ENCODE assay signal across 8 mouse cellular contexts in genomic region chr11:118400566-118400936, GRCm38 (mm10). TPM values are rescaled to one million over a fixed set of nuclear protein-coding genes. Genes with fewer than 3 reads are reported as not detected.
DNase-seq lines count a peak whose midpoint lies in the region; ATAC-seq and TF ChIP-seq lines count a peak whose summit lies in the region.

No protein-coding gene starts in this region.

- H3K9ac ChIP-seq in forebrain, postnatal 0 days = no peak overlapping the region
- no peak overlapping the region for H3K9ac ChIP-seq in forebrain, embryonic 16.5 days (replicated peaks; ENCODE audit: low read depth, low read length)
- H3K9ac ChIP-seq in ES-E14 (ENCODE audit: insufficient read depth, low read depth, low read length, poor library complexity, severe bottlenecking) = peak overlapping the region; percentile 3; the same call in 1 of the 2 replicates
- no peak overlapping the region for H3K9ac ChIP-seq in midbrain, embryonic 15.5 days

- H3K27ac ChIP-seq in forebrain, postnatal 0 days (ENCODE audit: low read depth, low read length) = no peak overlapping the region
- H3K27ac ChIP-seq in forebrain, embryonic 16.5 days (ENCODE audit: low read length) = no peak overlapping the region
- H3K27ac ChIP-seq in ES-E14 (ENCODE audit: insufficient read depth, low read depth, low read length, poor library complexity, severe bottlenecking) = no peak overlapping the region
- H3K27ac ChIP-seq in limb, embryonic 10.5 days = peak overlapping the region; percentile 83
- H3K27ac ChIP-seq in midbrain, embryonic 15.5 days = no peak overlapping the region
- H3K27ac ChIP-seq in left cerebral cortex, adult 2 months = no peak overlapping the region

- in situ Hi-C loops in ES-E14 (cut with MboI; ENCODE audit: low sequenced_read_pairs in 2 of 2, unreplicated experiment in 2 of 2) = no loop called here

- intact Hi-C loops in left cerebral cortex, adult 2 months (cut with DNase I) = no loop called here

- 49% methylated on average over 6 of the region's 6 CpGs for WGBS in forebrain, postnatal 0 days
- 58% methylated on average over 6 of the region's 6 CpGs for WGBS in forebrain, embryonic 16.5 days
- 47% methylated on average over 6 of the region's 6 CpGs for WGBS in limb, embryonic 10.5 days
- WGBS in midbrain, embryonic 15.5 days = 44% methylated on average over 6 of the region's 6 CpGs

- no peak for TF ChIP-seq CTCF in forebrain, postnatal 0 days (IDR thresholded peaks at IDR 0.05; ENCODE audit: low read depth)
- no peak for TF ChIP-seq CTCF in left cerebral cortex, adult 2 months (IDR thresholded peaks at IDR 0.05)

- DNase-seq in forebrain, postnatal 0 days = no peak
- DNase-seq in ES-E14 (ENCODE audit: low read depth, low spot score) = no peak
- DNase-seq in heart, adult 18-20 months = peak; percentile 54 to 75
- no peak for DNase-seq in limb, embryonic 10.5 days (ENCODE audit: low spot score)
- no peak for DNase-seq in left cerebral cortex, adult 2 months (ENCODE audit: extremely low spot score in 1 of 2, low spot score in 2 of 2)

- H3K27me3 ChIP-seq in forebrain, postnatal 0 days (ENCODE audit: insufficient read depth, low read length) = no peaks in the 10 kb centered on the region
- no peaks in the 10 kb centered on the region for H3K27me3 ChIP-seq in forebrain, embryonic 16.5 days (replicated peaks; ENCODE audit: control insufficient read depth, insufficient read depth, low read length)
- H3K27me3 ChIP-seq in limb, embryonic 10.5 days (ENCODE audit: low read depth, poor library complexity, severe bottlenecking) = no peaks in the 10 kb centered on the region
- no peaks in the 10 kb centered on the region for H3K27me3 ChIP-seq in megakaryocyte, embryonic 14.5 days (replicated peaks)
- no peaks in the 10 kb centered on the region for H3K27me3 ChIP-seq in midbrain, embryonic 15.5 days (replicated peaks)

- no peak overlapping the region for H3K4me2 ChIP-seq in forebrain, postnatal 0 days (ENCODE audit: low read depth)
- no peak overlapping the region for H3K4me2 ChIP-seq in forebrain, embryonic 16.5 days (ENCODE audit: low read length)
- no peak overlapping the region for H3K4me2 ChIP-seq in midbrain, embryonic 15.5 days

- H3K4me3 ChIP-seq in forebrain, postnatal 0 days (ENCODE audit: low read depth, low read length) = no peak overlapping the region
- H3K4me3 ChIP-seq in forebrain, embryonic 16.5 days (replicated peaks; ENCODE audit: low read length) = no peak overlapping the region
- no peak overlapping the region for H3K4me3 ChIP-seq in ES-E14 (ENCODE audit: insufficient read depth in 1 of 2, low read depth in 1 of 2, low read length in 2 of 2, poor library complexity in 1 of 2, severe bottlenecking in 1 of 2)
- no peak overlapping the region for H3K4me3 ChIP-seq in limb, embryonic 10.5 days
- peak overlapping the region; percentile 95 for H3K4me3 ChIP-seq in megakaryocyte, embryonic 14.5 days (replicated peaks)
- H3K4me3 ChIP-seq in midbrain, embryonic 15.5 days = no peak overlapping the region
- no peak overlapping the region for H3K4me3 ChIP-seq in left cerebral cortex, adult 2 months

- no peaks in the 10 kb centered on the region for H3K9me3 ChIP-seq in forebrain, postnatal 0 days (ENCODE audit: low read length)
- no peaks in the 10 kb centered on the region for H3K9me3 ChIP-seq in forebrain, embryonic 16.5 days (ENCODE audit: control insufficient read depth, low read length)
- no peaks in the 10 kb centered on the region for H3K9me3 ChIP-seq in ES-E14 (ENCODE audit: control insufficient read depth, insufficient read depth, low read depth, low read length)
- H3K9me3 ChIP-seq in limb, embryonic 10.5 days (replicated peaks) = no peaks in the 10 kb centered on the region
- H3K9me3 ChIP-seq in megakaryocyte, embryonic 14.5 days = peaks cover 11% of the 10 kb centered on the region
- no peaks in the 10 kb centered on the region for H3K9me3 ChIP-seq in midbrain, embryonic 15.5 days

- no peaks in the 10 kb centered on the region for H3K4me1 ChIP-seq in forebrain, postnatal 0 days (ENCODE audit: insufficient read depth)
- H3K4me1 ChIP-seq in forebrain, embryonic 16.5 days (replicated peaks; ENCODE audit: control insufficient read depth, insufficient read depth, low read length) = no peaks in the 10 kb centered on the region
- H3K4me1 ChIP-seq in ES-E14 (ENCODE audit: control insufficient read depth in 2 of 2, insufficient read depth in 2 of 2, low read length in 2 of 2, poor library complexity in 1 of 2) = peaks cover 2 to 14% of the 10 kb centered on the region in 2 experiments; a peak in 3 of 4 replicates
- H3K4me1 ChIP-seq in limb, embryonic 10.5 days = peaks cover 34% of the 10 kb centered on the region
- peaks cover 86% of the 10 kb centered on the region for H3K4me1 ChIP-seq in megakaryocyte, embryonic 14.5 days
- H3K4me1 ChIP-seq in midbrain, embryonic 15.5 days = no peaks in the 10 kb centered on the region

- 0 out of 2 replicates have a peak, but pooled peaks have one; percentile 24 for ATAC-seq in forebrain, postnatal 0 days
- no peak for ATAC-seq in forebrain, embryonic 16.5 days
- ATAC-seq in midbrain, embryonic 15.5 days (replicated peaks) = no peak

- peaks cover 5% of the 10 kb centered on the region; the same call in 1 of the 2 replicates for H3K36me3 ChIP-seq in forebrain, postnatal 0 days (ENCODE audit: insufficient read depth)
- no peaks in the 10 kb centered on the region for H3K36me3 ChIP-seq in forebrain, embryonic 16.5 days (ENCODE audit: control insufficient read depth, insufficient read depth)
- H3K36me3 ChIP-seq in ES-E14 (ENCODE audit: control insufficient read depth, insufficient read depth, low read length, poor library complexity, severe bottlenecking) = no peaks in the 10 kb centered on the region
- H3K36me3 ChIP-seq in limb, embryonic 10.5 days = peaks cover 8% of the 10 kb centered on the region; the same call in 1 of the 2 replicates
- H3K36me3 ChIP-seq in megakaryocyte, embryonic 14.5 days (replicated peaks; ENCODE audit: low read length) = peaks cover 64% of the 10 kb centered on the region
- H3K36me3 ChIP-seq in midbrain, embryonic 15.5 days (replicated peaks) = 0 out of 2 replicates have a peak, but pooled peaks cover 2% of the 10 kb centered on the region

RNA-seq across cellular contexts. Expression of gene Lgals3bp, which starts 1.3 kb away (rescaled TPM):
- total RNA-seq in forebrain, postnatal 0 days (2014; rRNA removed) = 15.5 and 15.6 TPM in 2 replicates
- polyA plus RNA-seq in forebrain, postnatal 0 days (2015; fragmentation: Nextera tagmentation; extraction: Ambion mirVana) = 13.7 and 16.4 TPM in 2 replicates
- polyA plus RNA-seq in forebrain, embryonic 16.5 days (2015; fragmentation: Nextera tagmentation; extraction: Ambion mirVana) = 2.7 and 2.8 TPM in 2 replicates
- total RNA-seq in ES-E14 (2012; rRNA removed) = 1.5 and 3.0 TPM in 2 replicates
- 10 to 100 TPM; 19.6 to 34.9 TPM for total RNA-seq in heart, adult 18-20 months (2021)
- 2.7 and 3.4 TPM in 2 replicates for polyA plus RNA-seq in limb, embryonic 10.5 days (2016; fragmentation: Nextera tagmentation; extraction: Ambion mirVana)
- polyA plus RNA-seq in megakaryocyte, embryonic 14.5 days (2012; ENCODE audit: insufficient read depth, low replicate concordance) = 84.6 and 224 TPM in 2 replicates
- polyA plus RNA-seq in midbrain, embryonic 15.5 days (2015; fragmentation: Nextera tagmentation; extraction: Ambion mirVana) = 5.1 and 6.7 TPM in 2 replicates
- 10 to 100 TPM; 17.1 to 20.0 TPM for total RNA-seq in left cerebral cortex, adult 2 months (2021)

RNA-seq across cellular contexts. Expression of gene Cant1, which starts 18.3 kb away (rescaled TPM):
- total RNA-seq in forebrain, postnatal 0 days (2014; rRNA removed) = 38.6 and 52.4 TPM in 2 replicates
- polyA plus RNA-seq in forebrain, postnatal 0 days (2015; fragmentation: Nextera tagmentation; extraction: Ambion mirVana) = 27.8 and 31.6 TPM in 2 replicates
- 26.0 and 27.3 TPM in 2 replicates for polyA plus RNA-seq in forebrain, embryonic 16.5 days (2015; fragmentation: Nextera tagmentation; extraction: Ambion mirVana)
- 45.4 and 59.4 TPM in 2 replicates for total RNA-seq in ES-E14 (2012; rRNA removed)
- total RNA-seq in heart, adult 18-20 months (2021) = 10 to 100 TPM; 17.5 to 18.6 TPM
- 24.1 and 25.9 TPM in 2 replicates for polyA plus RNA-seq in limb, embryonic 10.5 days (2016; fragmentation: Nextera tagmentation; extraction: Ambion mirVana)
- polyA plus RNA-seq in megakaryocyte, embryonic 14.5 days (2012; ENCODE audit: insufficient read depth, low replicate concordance) = 41.8 and 139 TPM in 2 replicates
- 30.6 and 35.1 TPM in 2 replicates for polyA plus RNA-seq in midbrain, embryonic 15.5 days (2015; fragmentation: Nextera tagmentation; extraction: Ambion mirVana)
- 10 to 100 TPM; 37.9 to 41.0 TPM for total RNA-seq in left cerebral cortex, adult 2 months (2021)

RNA-seq across cellular contexts. Expression of gene C1qtnf1, which starts 27.5 kb away (rescaled TPM):
- total RNA-seq in forebrain, postnatal 0 days (2014; rRNA removed) = 5.1 and 8.5 TPM in 2 replicates
- polyA plus RNA-seq in forebrain, postnatal 0 days (2015; fragmentation: Nextera tagmentation; extraction: Ambion mirVana) = 5.4 and 5.9 TPM in 2 replicates
- polyA plus RNA-seq in forebrain, embryonic 16.5 days (2015; fragmentation: Nextera tagmentation; extraction: Ambion mirVana) = 3.2 and 3.3 TPM in 2 replicates
- 0.36 and 0.48 TPM in 2 replicates for total RNA-seq in ES-E14 (2012; rRNA removed)
- 10 to 100 TPM; 13.4 to 16.4 TPM for total RNA-seq in heart, adult 18-20 months (2021)
- polyA plus RNA-seq in limb, embryonic 10.5 days (2016; fragmentation: Nextera tagmentation; extraction: Ambion mirVana) = 1.9 and 3.1 TPM in 2 replicates
- not detected in 2 replicates for polyA plus RNA-seq in megakaryocyte, embryonic 14.5 days (2012; ENCODE audit: insufficient read depth, low replicate concordance)
- polyA plus RNA-seq in midbrain, embryonic 15.5 days (2015; fragmentation: Nextera tagmentation; extraction: Ambion mirVana) = 4.2 and 4.3 TPM in 2 replicates
- 1 to 10 TPM; 3.3 to 4.8 TPM for total RNA-seq in left cerebral cortex, adult 2 months (2021)

RNA-seq across cellular contexts. Expression of gene Timp2, which starts 45.0 kb away (rescaled TPM):
- total RNA-seq in forebrain, postnatal 0 days (2014; rRNA removed) = 174 and 208 TPM in 2 replicates
- 121 and 165 TPM in 2 replicates for polyA plus RNA-seq in forebrain, postnatal 0 days (2015; fragmentation: Nextera tagmentation; extraction: Ambion mirVana)
- polyA plus RNA-seq in forebrain, embryonic 16.5 days (2015; fragmentation: Nextera tagmentation; extraction: Ambion mirVana) = 79.8 and 79.9 TPM in 2 replicates
- total RNA-seq in ES-E14 (2012; rRNA removed) = 24.0 and 52.4 TPM in 2 replicates
- total RNA-seq in heart, adult 18-20 months (2021) = 100 to 1,000 TPM in 1 of 2 experiments, 10 to 100 TPM in 1; 75.0 to 102 TPM
- polyA plus RNA-seq in limb, embryonic 10.5 days (2016; fragmentation: Nextera tagmentation; extraction: Ambion mirVana) = 35.4 and 49.6 TPM in 2 replicates
- 8.4 and 8.9 TPM in 2 replicates for polyA plus RNA-seq in megakaryocyte, embryonic 14.5 days (2012; ENCODE audit: insufficient read depth, low replicate concordance)
- polyA plus RNA-seq in midbrain, embryonic 15.5 days (2015; fragmentation: Nextera tagmentation; extraction: Ambion mirVana) = 83.4 and 83.6 TPM in 2 replicates
- 100 to 1,000 TPM; 221 to 255 TPM for total RNA-seq in left cerebral cortex, adult 2 months (2021)

RNA-seq across cellular contexts. Expression of gene Cep295nl, which starts 58.3 kb away (rescaled TPM):
- 0.33 and 1.5 TPM in 2 replicates for total RNA-seq in forebrain, postnatal 0 days (2014; rRNA removed)
- polyA plus RNA-seq in forebrain, postnatal 0 days (2015; fragmentation: Nextera tagmentation; extraction: Ambion mirVana) = 0.14 and 0.21 TPM in 2 replicates
- polyA plus RNA-seq in forebrain, embryonic 16.5 days (2015; fragmentation: Nextera tagmentation; extraction: Ambion mirVana) = 0.14 and 0.35 TPM in 2 replicates
- total RNA-seq in ES-E14 (2012; rRNA removed) = 0.49 and 0.95 TPM in 2 replicates
- under 1 TPM; 0.39 to 0.42 TPM for total RNA-seq in heart, adult 18-20 months (2021)
- polyA plus RNA-seq in limb, embryonic 10.5 days (2016; fragmentation: Nextera tagmentation; extraction: Ambion mirVana) = 0.61 and 1.1 TPM in 2 replicates
- polyA plus RNA-seq in megakaryocyte, embryonic 14.5 days (2012; ENCODE audit: insufficient read depth, low replicate concordance) = not detected in 2 replicates
- polyA plus RNA-seq in midbrain, embryonic 15.5 days (2015; fragmentation: Nextera tagmentation; extraction: Ambion mirVana) = 0.09 and 0.27 TPM in 2 replicates
- total RNA-seq in left cerebral cortex, adult 2 months (2021) = 1 to 10 TPM; 1.5 to 1.8 TPM

Comparison
In these comparisons a context has a peak if more than half of its experiments do, and no peak if none do; other contexts are left out.
1. DNase-seq: peak in heart, adult 18-20 months (2 of 2); none in forebrain, postnatal 0 days (single experiment), ES-E14 (single experiment), limb, embryonic 10.5 days (single experiment) and left cerebral cortex, adult 2 months (0 of 2).